Mouse (Mus musculus) hindbrain, embryonic 10.5 days (tissue): Measurements from ENCODE around the gene Aldh16a1. TPM values are rescaled to one million over a fixed set of nuclear protein-coding genes. Genes with fewer than 3 reads are reported as not detected.

ENCODE experiments used
- DNase-seq: peaks from one replicate; pipeline ENCODE4 v3.0.0-alpha.2; 2017; ENCODE audit warnings: low spot score
- H3K27ac ChIP-seq: fragments of 300-500 bp; sonication (generic); 2 replicates; pipeline ENCODE4 v1.5.1; 2016; ENCODE audit warnings: mild to moderate bottlenecking, moderate library complexity
- H3K27me3 ChIP-seq: fragments of 300-500 bp; sonication (generic); 2 replicates; pipeline ENCODE4 v1.6.1; 2016; ENCODE audit warnings: mild to moderate bottlenecking; ENCODE audit not compliant: poor library complexity, insufficient read depth, severe bottlenecking
- H3K36me3 ChIP-seq: fragments of 300-500 bp; sonication (generic); 2 replicates; pipeline ENCODE4 v1.6.1; 2016; ENCODE audit warnings: mild to moderate bottlenecking, moderate library complexity
- H3K4me1 ChIP-seq: fragments of 300-500 bp; sonication (generic); replicated peaks from 2 replicates; pipeline ENCODE4 v1.6.1; 2016; ENCODE audit warnings: mild to moderate bottlenecking
- H3K4me3 ChIP-seq: fragments of 300-500 bp; sonication (generic); 2 replicates; pipeline ENCODE4 v1.5.1; 2016; ENCODE audit warnings: mild to moderate bottlenecking, moderate library complexity
- H3K9me3 ChIP-seq: fragments of 300-500 bp; sonication (generic); 2 replicates; pipeline ENCODE4 v1.6.1; 2016; ENCODE audit warnings: mild to moderate bottlenecking, moderate library complexity
- whole genome bisulfite sequencing: fragments of 180-500 bp; shearing (Covaris S2); methylation state at CpG from one replicate; pipeline ENCODE4 v1.1.7; 2016; 5-methylcytosine and 5-hydroxymethylcytosine counted together
- polyA plus RNA-seq: library from polyadenylated mRNA; unstranded; fragments of >200 nt; fragmentation: Nextera tagmentation; extraction: Ambion mirVana; gene quantifications from 2 replicates; pipeline ENCODE4 v1.2.1, GENCODE M21; 2016

Gene Aldh16a1
- 54.5 and 55.3 TPM in 2 replicates for polyA plus RNA-seq

DNA sequence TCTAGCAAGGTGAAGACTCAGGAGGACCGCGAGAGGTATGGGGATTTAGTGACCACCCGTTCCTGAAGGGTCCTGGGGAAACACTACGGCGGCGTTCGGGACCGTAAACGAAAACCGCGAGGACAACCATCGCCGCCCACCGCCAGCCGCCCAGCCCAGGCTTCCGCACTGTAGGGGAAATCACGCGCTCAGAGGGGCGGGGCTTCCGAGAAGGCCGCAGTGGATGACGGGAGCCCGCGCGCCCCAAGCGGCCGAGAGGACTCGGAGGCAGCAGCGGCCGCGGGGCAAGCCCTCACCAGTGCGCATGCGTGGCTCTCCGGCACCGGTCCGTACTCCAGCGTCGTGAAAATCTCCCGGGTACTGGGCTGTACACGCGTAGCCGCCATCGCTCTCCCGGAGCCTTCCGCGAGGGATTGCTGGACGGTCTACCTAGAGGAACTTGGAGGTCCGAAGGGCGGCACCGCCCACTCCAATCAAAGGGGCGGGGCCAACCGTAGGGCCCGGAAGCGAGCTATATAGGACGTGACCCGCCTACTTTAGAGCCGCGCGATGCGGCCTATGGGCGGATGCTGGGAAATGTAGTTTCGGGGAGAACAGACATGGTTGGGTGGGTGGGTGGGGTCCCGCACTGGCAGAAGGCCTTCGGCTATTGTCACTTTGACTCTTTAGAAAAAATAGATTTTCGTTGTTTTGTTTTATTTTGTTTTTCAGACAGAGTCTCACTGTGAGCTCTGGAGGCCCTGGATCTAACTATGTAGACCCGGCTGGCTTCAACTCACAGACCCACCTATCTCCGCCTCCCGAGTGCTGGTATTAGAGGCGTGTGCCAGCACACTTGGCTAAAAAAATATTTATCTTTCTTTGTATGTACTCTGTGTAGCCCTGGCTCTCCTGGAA is at the start of gene Aldh16a1, which contains the start of gene Pih1d1:
Gene Aldh16a1, minus strand, starts transcription at position 489 of the 897 bp plus-strand sequence.
Gene Pih1d1, plus strand, starts transcription at position 208 of the 897 bp plus-strand sequence.
- H3K36me3 ChIP-seq = peaks cover 28% of the 10 kb centered on the region
- peak within 1 kb of the TSS; percentile 65 for H3K4me3 ChIP-seq
- peak; percentile 96 for DNase-seq
- no peaks in the 10 kb centered on the region for H3K9me3 ChIP-seq
- peak within 1 kb of the TSS; percentile 96 for H3K27ac ChIP-seq
- H3K27me3 ChIP-seq = no peaks in the 10 kb centered on the region
- 6% methylated on average over 69 of the region's 69 CpGs for WGBS
- H3K4me1 ChIP-seq = peaks cover 39% of the 10 kb centered on the region

DNA sequence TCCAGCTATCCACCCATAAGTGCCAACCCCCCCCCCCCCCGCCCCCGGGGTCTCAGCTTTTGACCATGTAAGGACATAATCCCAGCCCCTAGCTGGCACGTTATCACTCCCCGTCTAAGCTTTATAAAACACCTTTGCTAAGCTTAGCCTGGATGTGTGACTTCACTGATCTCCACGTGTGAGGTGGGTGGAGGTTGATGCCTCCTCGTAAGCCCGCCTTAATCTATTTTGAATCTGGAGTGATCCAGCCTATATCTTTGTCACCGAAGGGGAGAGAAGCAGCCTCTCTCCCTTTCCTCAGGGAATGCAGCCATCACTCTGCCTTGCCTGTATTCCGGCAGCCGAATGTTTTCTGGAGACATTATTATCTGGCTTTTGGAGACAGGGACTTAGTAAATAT is 48.3 kb upstream of the Aldh16a1 start:
- Histone ChIP-seq H3K27ac (no peak overlapping the region), H3K27me3 (peaks cover 29% of the 10 kb centered on the region), H3K9me3 (no peaks in the 10 kb centered on the region), H3K36me3 (no peaks in the 10 kb centered on the region), H3K4me3 (no peak overlapping the region), H3K4me1 (peaks cover 17% of the 10 kb centered on the region)
- DNase-seq = no peak
- WGBS = 61% methylated on average over 10 of the region's 10 CpGs

DNA sequence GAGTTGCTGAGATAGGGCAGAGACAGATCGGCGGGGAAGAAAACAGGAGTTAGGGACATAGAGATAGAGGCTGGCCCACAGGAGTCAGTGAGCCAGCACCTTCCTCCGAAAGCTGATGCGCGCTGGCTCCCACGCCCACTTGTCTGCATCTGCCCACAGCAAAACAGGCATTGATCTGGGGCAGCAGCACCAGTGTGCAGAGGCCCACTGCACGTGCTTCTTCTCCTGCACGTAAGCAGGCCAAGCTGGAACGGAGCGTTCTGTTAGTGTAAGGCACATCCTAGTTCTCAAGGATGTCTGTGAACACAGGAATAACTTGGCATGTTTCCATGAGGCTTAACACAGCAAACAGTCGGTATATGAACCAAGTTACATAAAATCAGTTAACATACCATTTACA is 44.6 kb upstream of the Aldh16a1 start:
- peaks cover 51% of the 10 kb centered on the region for H3K27me3 ChIP-seq
- no peak overlapping the region for H3K4me3 ChIP-seq
- H3K36me3 ChIP-seq = no peaks in the 10 kb centered on the region
- H3K4me1 ChIP-seq = peaks cover 42% of the 10 kb centered on the region
- H3K27ac ChIP-seq = no peak overlapping the region
- no peak for DNase-seq
- WGBS = 84% methylated on average over 11 of the region's 11 CpGs
- no peaks in the 10 kb centered on the region for H3K9me3 ChIP-seq

DNA sequence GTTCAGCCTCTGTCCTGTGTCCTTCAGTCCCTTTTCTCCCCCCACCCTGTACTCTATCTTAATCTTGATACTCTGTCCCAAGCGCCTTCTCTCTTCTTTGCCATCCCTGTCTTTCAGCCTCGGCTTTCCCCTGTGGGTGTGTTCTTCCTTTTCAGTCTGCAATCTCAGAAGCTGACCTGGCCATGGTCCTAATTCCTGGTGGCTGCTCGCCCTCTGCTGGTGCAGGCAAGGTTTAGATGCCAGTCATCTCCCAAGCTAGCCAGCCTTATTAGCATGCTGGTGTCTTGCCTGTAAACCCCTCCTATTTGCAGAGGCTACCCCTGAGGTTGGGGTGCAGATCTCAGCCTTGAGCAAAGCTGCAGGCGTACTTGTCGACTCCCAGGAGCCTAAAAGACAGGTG is 44.1 kb upstream of the Aldh16a1 start:
- peak; percentile 76 for DNase-seq
- Histone ChIP-seq H3K4me1 (peaks cover 45% of the 10 kb centered on the region), H3K4me3 (no peak overlapping the region), H3K36me3 (no peaks in the 10 kb centered on the region), H3K27me3 (peaks cover 51% of the 10 kb centered on the region), H3K9me3 (no peaks in the 10 kb centered on the region), H3K27ac (peak overlapping the region; percentile 50; the same call in 1 of the 2 replicates)
- WGBS = 15% methylated on average over 5 of the region's 5 CpGs

DNA sequence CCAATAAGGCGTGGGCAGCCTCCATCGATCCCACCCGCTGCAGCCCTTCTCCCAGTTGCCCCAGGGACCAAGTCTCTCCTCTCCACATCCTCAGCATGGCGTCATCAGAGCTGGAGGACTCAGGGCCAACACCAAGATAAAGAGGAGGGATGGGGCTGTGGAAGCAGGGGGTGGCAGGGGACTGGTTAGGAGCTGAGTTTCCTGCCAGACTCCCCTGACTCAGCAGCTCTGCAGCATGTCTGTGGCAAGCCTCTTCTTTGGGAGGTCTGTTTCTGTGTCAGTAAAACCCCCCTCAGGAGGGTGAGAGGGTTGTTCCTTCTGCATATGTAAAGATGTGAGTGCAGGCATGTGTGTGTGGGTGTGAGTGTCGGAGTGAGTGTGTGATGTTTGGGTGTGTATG is 42.6 kb upstream of the Aldh16a1 start:
- 68% methylated on average over 5 of the region's 5 CpGs for WGBS
- Histone ChIP-seq H3K36me3 (no peaks in the 10 kb centered on the region), H3K27ac (peak overlapping the region; percentile 45), H3K27me3 (peaks cover 49% of the 10 kb centered on the region), H3K4me3 (no peak overlapping the region), H3K9me3 (no peaks in the 10 kb centered on the region), H3K4me1 (peaks cover 55% of the 10 kb centered on the region)
- no peak for DNase-seq

DNA sequence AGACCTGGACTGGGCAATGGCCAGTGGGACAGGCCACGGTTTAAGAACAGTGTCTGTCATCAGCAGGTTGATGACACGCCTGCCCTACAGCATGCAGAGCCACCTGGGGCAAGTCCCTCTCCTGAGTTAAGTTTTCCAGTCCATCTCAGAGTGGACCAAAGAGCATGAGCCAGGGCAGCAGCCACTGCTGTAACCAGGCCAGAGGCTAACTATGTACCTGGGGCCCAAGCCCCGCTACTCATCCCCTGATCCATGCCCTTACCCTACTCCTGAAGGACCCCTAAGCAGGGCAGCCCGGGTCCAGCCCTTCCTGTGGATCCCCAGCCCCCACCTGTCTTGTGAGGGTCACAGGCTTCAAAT is 41.8 kb upstream of the Aldh16a1 start:
- peaks cover 49% of the 10 kb centered on the region for H3K27me3 ChIP-seq
- H3K4me1 ChIP-seq = peaks cover 62% of the 10 kb centered on the region
- H3K9me3 ChIP-seq = no peaks in the 10 kb centered on the region
- no peak overlapping the region for H3K4me3 ChIP-seq
- 77% methylated on average over 4 of the region's 4 CpGs for WGBS
- no peak for DNase-seq
- H3K27ac ChIP-seq = peak overlapping the region; percentile 45; the same call in 1 of the 2 replicates
- H3K36me3 ChIP-seq = no peaks in the 10 kb centered on the region

DNA sequence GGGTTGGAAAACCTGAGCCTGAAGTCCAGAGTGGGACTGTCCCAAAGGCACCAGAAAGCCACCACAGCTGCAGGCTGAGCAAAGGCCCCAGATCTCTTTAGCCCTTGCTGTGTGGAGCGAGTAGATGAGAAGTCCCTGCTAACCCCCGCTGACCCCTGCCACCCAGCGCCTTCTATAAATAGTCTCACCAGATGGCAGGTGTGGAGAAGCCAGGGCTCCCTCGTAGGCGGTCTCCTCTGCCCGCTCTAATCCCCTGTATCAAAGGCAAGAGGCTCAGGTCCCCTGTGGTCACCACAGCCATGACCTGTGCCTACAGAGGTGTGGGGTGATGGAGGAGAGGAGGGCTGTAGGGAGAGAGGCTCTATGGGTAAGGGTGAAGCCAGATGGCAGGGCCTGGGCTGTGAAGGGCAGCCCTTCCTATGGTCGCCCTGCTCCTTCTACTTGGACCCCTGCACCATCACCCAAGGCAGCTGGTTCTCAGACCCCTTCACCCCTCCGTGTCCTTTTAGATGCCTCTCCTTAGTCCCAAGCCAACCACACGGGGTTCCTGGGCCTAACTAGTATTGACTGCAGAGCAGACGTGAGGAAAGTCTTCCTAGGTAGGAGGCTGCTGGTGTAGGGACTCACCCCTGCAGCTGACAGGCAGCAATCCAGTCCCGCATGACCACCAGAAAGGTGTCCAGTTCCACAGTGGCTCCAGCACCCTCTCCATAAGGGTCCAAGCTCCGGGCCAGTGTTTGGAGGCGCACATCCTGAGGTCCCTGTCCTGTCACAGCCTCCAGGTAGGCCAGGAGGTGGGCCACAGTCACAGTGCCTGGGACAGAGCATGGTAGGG is 41.2 kb upstream of the Aldh16a1 start:
- Histone ChIP-seq H3K4me1 (peaks cover 66% of the 10 kb centered on the region), H3K36me3 (no peaks in the 10 kb centered on the region), H3K27me3 (peaks cover 50% of the 10 kb centered on the region), H3K9me3 (no peaks in the 10 kb centered on the region), H3K4me3 (no peak overlapping the region), H3K27ac (0 out of 2 replicates have a peak overlapping the region, but pooled peaks have one; percentile 45)
- WGBS = 58% methylated on average over 13 of the region's 13 CpGs
- no peak for DNase-seq

DNA sequence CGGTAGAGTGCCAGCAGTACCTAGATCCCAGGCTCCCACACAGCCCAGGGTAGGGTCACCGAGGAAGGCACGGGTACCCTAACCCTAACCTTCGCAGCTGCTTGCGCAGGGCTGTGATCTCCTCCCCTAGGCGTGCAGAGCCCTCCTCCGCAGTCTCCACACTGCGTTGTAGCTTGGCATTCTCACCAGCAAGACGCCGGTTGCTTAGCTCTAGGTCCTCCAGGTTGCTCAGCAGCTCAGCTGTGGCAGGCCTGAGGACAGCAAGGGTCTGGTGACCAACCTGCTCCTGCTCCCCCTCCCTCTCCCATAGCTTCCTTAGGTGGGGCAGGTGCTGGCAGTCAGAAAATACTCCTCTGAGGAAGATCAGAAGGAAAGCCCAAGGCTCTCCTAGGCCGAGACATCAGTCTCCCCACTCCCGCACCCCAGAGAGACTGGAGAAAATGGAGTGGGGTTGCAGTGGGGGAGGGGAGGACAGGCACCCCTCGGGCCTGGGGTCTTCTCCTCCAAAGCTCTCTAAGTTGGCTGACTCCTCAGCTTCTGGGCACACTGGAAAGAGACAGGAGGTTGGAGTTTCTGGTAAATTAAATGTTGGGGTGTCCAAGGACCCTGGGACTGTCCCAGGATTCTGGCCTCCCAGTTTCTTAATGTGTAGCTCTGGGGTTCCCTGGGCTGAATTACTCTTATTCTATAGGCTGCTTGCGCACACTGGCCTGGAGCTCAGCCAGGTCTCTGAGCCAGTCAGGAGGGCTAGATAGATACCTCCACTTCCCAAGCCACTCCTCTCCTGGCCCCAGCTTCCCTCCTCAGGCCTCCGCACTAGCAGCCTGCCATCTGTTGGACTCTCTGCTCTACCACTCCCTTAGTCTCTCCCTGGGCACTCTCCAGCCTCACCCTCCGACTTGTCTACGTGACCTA is 39.7 kb upstream of the Aldh16a1 start:
- Histone ChIP-seq H3K9me3 (no peaks in the 10 kb centered on the region), H3K36me3 (no peaks in the 10 kb centered on the region), H3K27me3 (peaks cover 54% of the 10 kb centered on the region), H3K4me3 (no peak overlapping the region), H3K4me1 (peaks cover 66% of the 10 kb centered on the region), H3K27ac (peak overlapping the region; percentile 18; the same call in 1 of the 2 replicates)
- 71% methylated on average over 17 of the region's 17 CpGs for WGBS
- no peak for DNase-seq

DNA sequence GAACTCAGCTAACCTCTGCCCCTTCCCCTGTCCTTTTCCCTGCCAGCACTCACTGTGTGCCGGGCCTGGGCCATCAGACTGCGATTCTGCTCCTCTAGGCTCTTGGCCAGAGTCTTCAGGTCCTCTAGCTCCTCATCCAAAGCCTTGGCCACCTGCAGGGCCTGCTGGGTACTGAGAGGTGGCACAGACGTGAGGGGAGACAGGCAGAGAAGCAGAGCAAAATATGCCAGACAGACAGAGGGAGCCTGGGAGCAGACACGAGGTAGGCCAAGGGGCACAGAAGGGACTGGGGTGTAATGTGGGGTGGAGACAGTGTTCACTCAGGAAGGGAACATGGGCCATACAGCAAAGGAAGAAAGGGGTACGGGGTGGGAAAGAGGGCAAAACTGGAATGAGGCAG is 39.0 kb upstream of the Aldh16a1 start:
- H3K9me3 ChIP-seq = no peaks in the 10 kb centered on the region
- peaks cover 61% of the 10 kb centered on the region for H3K4me1 ChIP-seq
- no peak for DNase-seq
- WGBS = 62% methylated on average over 5 of the region's 5 CpGs
- H3K4me3 ChIP-seq = no peak overlapping the region
- H3K36me3 ChIP-seq = no peaks in the 10 kb centered on the region
- peaks cover 61% of the 10 kb centered on the region for H3K27me3 ChIP-seq
- H3K27ac ChIP-seq = peak overlapping the region; percentile 50

DNA sequence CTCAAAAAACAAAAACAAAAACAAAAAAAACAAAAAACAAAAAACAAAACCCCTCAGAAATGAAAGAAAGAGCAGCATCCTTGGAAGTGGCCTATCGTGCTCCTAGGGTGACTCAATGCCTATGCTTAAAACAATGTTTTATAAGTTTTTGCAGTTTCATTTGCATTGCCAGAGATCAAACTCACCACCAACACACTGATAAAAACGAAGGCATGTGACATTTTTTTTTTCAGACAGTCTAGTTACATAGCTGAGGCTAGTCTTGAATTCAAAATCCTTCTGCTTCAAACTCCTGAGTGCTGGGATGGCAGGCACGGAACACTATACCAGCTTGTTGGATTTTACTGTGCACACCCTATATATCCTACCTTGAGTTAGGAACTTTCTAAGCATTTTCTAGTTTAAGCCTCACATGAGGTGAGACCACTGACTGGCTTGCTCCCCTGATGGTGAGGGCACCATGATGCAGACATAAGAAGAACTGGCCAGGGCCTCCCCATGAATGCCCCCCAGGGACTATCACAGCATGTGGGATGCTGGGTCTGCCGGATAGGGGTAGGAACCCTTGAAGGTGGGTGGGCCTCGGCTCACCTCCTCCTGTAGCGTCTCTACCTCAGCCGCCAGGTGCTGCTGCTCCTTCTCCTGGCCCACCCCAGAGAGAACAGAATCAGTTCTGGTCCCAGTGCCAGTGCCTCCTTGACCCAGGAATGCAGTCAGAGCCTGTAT is 38.4 kb upstream of the Aldh16a1 start:
- no peak overlapping the region for H3K4me3 ChIP-seq
- H3K9me3 ChIP-seq = no peaks in the 10 kb centered on the region
- DNase-seq = no peak
- H3K4me1 ChIP-seq = peaks cover 56% of the 10 kb centered on the region
- WGBS = 76% methylated on average over 7 of the region's 7 CpGs
- H3K27ac ChIP-seq = peak overlapping the region; percentile 50
- peaks cover 68% of the 10 kb centered on the region for H3K27me3 ChIP-seq
- H3K36me3 ChIP-seq = no peaks in the 10 kb centered on the region

DNA sequence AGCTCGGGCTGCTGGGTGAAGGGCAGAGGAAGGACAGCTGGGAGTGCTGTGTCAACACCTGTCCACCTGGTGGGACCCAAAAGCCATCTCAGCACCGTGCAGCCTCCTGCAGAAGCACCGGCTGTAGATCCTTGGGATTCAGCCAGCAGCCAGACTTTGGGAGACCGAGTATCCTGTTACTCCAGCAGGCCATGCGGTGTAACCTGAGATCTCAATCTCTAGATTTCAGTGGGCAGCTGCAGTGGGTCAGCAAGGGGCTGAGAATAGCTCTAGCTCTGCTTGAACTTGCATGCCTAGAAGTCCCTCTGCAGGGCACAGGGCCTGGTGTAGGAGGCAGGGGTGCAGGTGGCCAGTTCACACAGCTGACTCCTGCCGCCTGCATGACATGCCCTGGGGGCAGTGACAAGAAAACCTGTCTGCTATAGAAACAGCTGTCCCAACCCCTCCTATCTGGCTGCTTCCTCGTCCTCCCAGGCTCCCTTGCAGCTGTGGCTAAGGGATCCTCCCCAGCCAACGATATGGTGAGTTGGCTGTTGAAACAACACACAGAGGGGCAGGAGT is 37.5 kb upstream of the Aldh16a1 start:
- H3K36me3 ChIP-seq = no peaks in the 10 kb centered on the region
- H3K9me3 ChIP-seq = no peaks in the 10 kb centered on the region
- peaks cover 71% of the 10 kb centered on the region for H3K27me3 ChIP-seq
- DNase-seq = peak; percentile 53
- H3K4me1 ChIP-seq = peaks cover 49% of the 10 kb centered on the region
- H3K27ac ChIP-seq = 0 out of 2 replicates have a peak overlapping the region, but pooled peaks have one; percentile 5
- 18% methylated on average over 8 of the region's 8 CpGs for WGBS
- no peak overlapping the region for H3K4me3 ChIP-seq
